Comparison of ENCODE assay signal across 30 mouse cellular contexts in the genomic region with DNA sequence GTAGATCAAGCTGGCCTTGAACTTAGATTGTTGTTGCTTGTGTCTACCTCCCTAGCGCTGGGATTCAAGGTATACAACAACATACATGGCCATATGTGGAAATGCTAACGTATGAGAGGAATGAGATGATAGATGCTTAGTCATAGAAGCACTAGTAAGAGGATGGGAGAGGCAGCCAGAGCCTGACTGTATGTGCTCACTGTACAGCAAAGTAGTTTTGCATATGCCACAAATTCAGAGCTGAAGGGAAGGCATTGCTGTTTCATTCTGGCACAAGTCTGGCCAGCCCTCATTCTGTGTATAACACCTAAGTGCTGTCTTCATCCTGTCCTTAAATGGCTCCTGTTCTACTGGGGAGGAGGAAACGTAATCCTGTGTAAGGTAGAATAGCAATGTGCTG. TPM values are rescaled to one million over a fixed set of nuclear protein-coding genes. Genes with fewer than 3 reads are reported as not detected.
DNase-seq lines count a peak whose midpoint lies in the region; ATAC-seq and TF ChIP-seq lines count a peak whose summit lies in the region.
"Had no signal": no experiment of that assay in that cellular context is flagged by ENCODE, and none has a peak within 500 bp of the region (broad histone marks: within the 10 kb centered on the region; RNA-seq: fewer than 3 reads in every experiment).

No protein-coding gene starts in this region.

- no peak for ATAC-seq in megakaryocyte, adult 5-6 weeks (ENCODE audit: poor library complexity, severe bottlenecking)
- no peak for ATAC-seq in stomach, embryonic 15.5 days (ENCODE audit: insufficient read depth, low FRiP score, low read depth)
- ATAC-seq: forebrain, embryonic 14.5 days; midbrain, embryonic 16.5 days had no signal

- no peak for TF ChIP-seq POLR2A in cerebellum, adult 2 months (IDR thresholded peaks at IDR 0.05; ENCODE audit: borderline replicate concordance, insufficient read depth, low read length)
- TF ChIP-seq POLR2A in cortical plate, adult 2 months (IDR thresholded peaks at IDR 0.05; ENCODE audit: extremely low read depth, insufficient read depth, low read length) = no peak

- 0 out of 2 replicates have a peak overlapping the region, but pooled peaks have one; percentile 40 for H3K27ac ChIP-seq in cerebellum, adult 2 months (ENCODE audit: insufficient read depth, low read length)
- H3K27ac ChIP-seq in cortical plate, adult 2 months (ENCODE audit: insufficient read depth, low read length) = peak overlapping the region; percentile 76
- H3K27ac ChIP-seq in stomach, embryonic 15.5 days = 0 out of 2 replicates have a peak overlapping the region, but pooled peaks have one; percentile 52

- H3K9me3 ChIP-seq in megakaryocyte, embryonic 14.5 days = no peaks in the 10 kb centered on the region
- no peaks in the 10 kb centered on the region for H3K9me3 ChIP-seq in stomach, embryonic 15.5 days

- no peaks in the 10 kb centered on the region for H3K27me3 ChIP-seq in cerebellum, adult 2 months (ENCODE audit: control insufficient read depth, insufficient read depth, low read length)
- H3K27me3 ChIP-seq in megakaryocyte, embryonic 14.5 days (replicated peaks) = no peaks in the 10 kb centered on the region
- H3K27me3 ChIP-seq in stomach, embryonic 15.5 days (replicated peaks) = no peaks in the 10 kb centered on the region

- no peak overlapping the region for H3K4me3 ChIP-seq in cerebellum, adult 2 months (replicated peaks; ENCODE audit: insufficient read depth, low read depth, low read length)
- H3K4me3 ChIP-seq in megakaryocyte, embryonic 14.5 days (replicated peaks) = peak overlapping the region; percentile 62
- no peak overlapping the region for H3K4me3 ChIP-seq in cortical plate, adult 2 months (ENCODE audit: insufficient read depth, low read length)
- no peak overlapping the region for H3K4me3 ChIP-seq in stomach, embryonic 15.5 days (replicated peaks)
- H3K4me3 ChIP-seq: erythroblast, embryonic 14.5 days had no signal

- peaks cover 21% of the 10 kb centered on the region for H3K4me1 ChIP-seq in cerebellum, adult 2 months (ENCODE audit: control insufficient read depth, insufficient read depth, low read length)
- H3K4me1 ChIP-seq in megakaryocyte, embryonic 14.5 days = peaks cover 98% of the 10 kb centered on the region
- H3K4me1 ChIP-seq in cortical plate, adult 2 months (ENCODE audit: control insufficient read depth, insufficient read depth, low read length) = peaks cover 32% of the 10 kb centered on the region
- H3K4me1 ChIP-seq in stomach, embryonic 15.5 days = peaks cover 36% of the 10 kb centered on the region

- no peak for DNase-seq in cerebellum, adult 2 months
- no peak for DNase-seq in cerebellum, postnatal 4 days (ENCODE audit: low spot score in 2 of 2)
- no peak for DNase-seq in cerebellum, adult 11-12 months
- DNase-seq in urinary bladder, postnatal 4 days (ENCODE audit: low spot score in 2 of 2) = no peak
- DNase-seq: cerebellum, adult 11 months; cerebellum, postnatal 36 days; heart, postnatal 10 days; kidney, adult 2 months; kidney, postnatal 25 days; layer of hippocampus, adult 9-11 months; lung, postnatal 10 days; retina, postnatal 1 day; thymus, postnatal 4 days had no signal

- TF ChIP-seq CTCF in cerebellum, adult 2 months (IDR thresholded peaks at IDR 0.05; ENCODE audit: borderline replicate concordance, insufficient read depth, low read depth, low read length) = no peak
- TF ChIP-seq CTCF in cortical plate, adult 2 months (IDR thresholded peaks at IDR 0.05; ENCODE audit: extremely low read depth, insufficient read depth, low read length) = no peak

- H3K36me3 ChIP-seq in megakaryocyte, embryonic 14.5 days (replicated peaks; ENCODE audit: low read length) = peaks cover 68% of the 10 kb centered on the region
- no peaks in the 10 kb centered on the region for H3K36me3 ChIP-seq in stomach, embryonic 15.5 days

- 81% methylated on average over 3 of the region's 3 CpGs for WGBS in cerebellum, adult 2 months
- 78% methylated on average over 3 of the region's 3 CpGs for WGBS in stomach, embryonic 15.5 days

- no peak overlapping the region for H3K4me2 ChIP-seq in stomach, embryonic 15.5 days
- H3K4me2 ChIP-seq: heart, embryonic 11.5 days had no signal

- no peak overlapping the region for H3K9ac ChIP-seq in stomach, embryonic 15.5 days

RNA-seq across cellular contexts. Expression of gene Mink1, which starts 23.6 kb away (rescaled TPM):
- polyA plus RNA-seq in cerebellum, adult 2 months (2012; rRNA removed) = 222 and 224 TPM in 2 replicates
- 122 and 129 TPM in 2 replicates for polyA plus RNA-seq in megakaryocyte, embryonic 14.5 days (2012; ENCODE audit: insufficient read depth, low replicate concordance)
- 20.6 and 21.3 TPM in 2 replicates for total RNA-seq in megakaryocyte, adult 5-6 weeks (2015)
- 12.7 and 17.5 TPM in 2 replicates for total RNA-seq in megakaryocyte, adult 5-6 weeks (2017)
- polyA plus RNA-seq in cortical plate, adult 2 months (2012; rRNA removed) = 318 and 325 TPM in 2 replicates
- 14.9 and 15.9 TPM in 2 replicates for polyA plus RNA-seq in stomach, embryonic 15.5 days (2015; fragmentation: Nextera tagmentation; extraction: Ambion mirVana)

RNA-seq across cellular contexts. Expression of gene 4930544D05Rik, which starts 29.4 kb away (rescaled TPM):
- not detected in 2 replicates for polyA plus RNA-seq in cerebellum, adult 2 months (2012; rRNA removed)
- not detected in 2 replicates for polyA plus RNA-seq in megakaryocyte, embryonic 14.5 days (2012; ENCODE audit: insufficient read depth, low replicate concordance)
- total RNA-seq in megakaryocyte, adult 5-6 weeks (2015) = not detected in 2 replicates
- total RNA-seq in megakaryocyte, adult 5-6 weeks (2017) = not detected in 2 replicates
- not detected in 2 replicates for polyA plus RNA-seq in cortical plate, adult 2 months (2012; rRNA removed)
- polyA plus RNA-seq in stomach, embryonic 15.5 days (2015; fragmentation: Nextera tagmentation; extraction: Ambion mirVana) = 0.23 TPM in 1 of 2 replicates, not detected in the other
- total RNA-seq: adrenal gland, adult 18-20 months; gastrocnemius, postnatal 4 days; heart, postnatal 10 days; megakaryocyte progenitor cell, adult 5-6 weeks had no signal
- polyA plus RNA-seq: brain, embryonic 14.5 days; embryonic facial prominence, embryonic 11.5 days; erythroblast, embryonic 14.5 days; forebrain, embryonic 14.5 days; heart, embryonic 11.5 days; hindbrain, embryonic 11.5 days; kidney, adult 2 months; limb, embryonic 14.5 days; liver, embryonic 16.5 days; midbrain, embryonic 16.5 days had no signal

RNA-seq across cellular contexts. Expression of gene Chrne, which starts 32.8 kb away (rescaled TPM):
- 0.10 and 0.25 TPM in 2 replicates for polyA plus RNA-seq in cerebellum, adult 2 months (2012; rRNA removed)
- polyA plus RNA-seq in megakaryocyte, embryonic 14.5 days (2012; ENCODE audit: insufficient read depth, low replicate concordance) = 0.83 TPM in 1 of 2 replicates, not detected in the other
- total RNA-seq in megakaryocyte, adult 5-6 weeks (2015) = 0.36 TPM in 1 of 2 replicates, not detected in the other
- total RNA-seq in megakaryocyte, adult 5-6 weeks (2017) = 0.41 and 1.2 TPM in 2 replicates
- 0.19 and 0.27 TPM in 2 replicates for polyA plus RNA-seq in cortical plate, adult 2 months (2012; rRNA removed)
- not detected in 2 replicates for polyA plus RNA-seq in stomach, embryonic 15.5 days (2015; fragmentation: Nextera tagmentation; extraction: Ambion mirVana)
- total RNA-seq: heart, postnatal 10 days had no signal
- polyA plus RNA-seq: embryonic facial prominence, embryonic 11.5 days; forebrain, embryonic 14.5 days; heart, embryonic 11.5 days; hindbrain, embryonic 11.5 days; liver, embryonic 16.5 days; midbrain, embryonic 16.5 days had no signal

RNA-seq across cellular contexts. Expression of gene Pld2, which starts 46.4 kb away (rescaled TPM):
- polyA plus RNA-seq in cerebellum, adult 2 months (2012; rRNA removed) = 19.2 and 21.3 TPM in 2 replicates
- polyA plus RNA-seq in megakaryocyte, embryonic 14.5 days (2012; ENCODE audit: insufficient read depth, low replicate concordance) = 1.1 TPM in 1 of 2 replicates, not detected in the other
- 6.3 and 6.5 TPM in 2 replicates for total RNA-seq in megakaryocyte, adult 5-6 weeks (2015)
- 7.3 and 11.1 TPM in 2 replicates for total RNA-seq in megakaryocyte, adult 5-6 weeks (2017)
- polyA plus RNA-seq in cortical plate, adult 2 months (2012; rRNA removed) = 21.4 and 24.4 TPM in 2 replicates
- 12.9 and 13.7 TPM in 2 replicates for polyA plus RNA-seq in stomach, embryonic 15.5 days (2015; fragmentation: Nextera tagmentation; extraction: Ambion mirVana)

RNA-seq across cellular contexts. Expression of gene Gp1ba, which starts 52.7 kb away (rescaled TPM):
- polyA plus RNA-seq in cerebellum, adult 2 months (2012; rRNA removed) = not detected in 2 replicates
- 898 and 1,061 TPM in 2 replicates for polyA plus RNA-seq in megakaryocyte, embryonic 14.5 days (2012; ENCODE audit: insufficient read depth, low replicate concordance)
- 0.20 and 0.23 TPM in 2 replicates for total RNA-seq in megakaryocyte, adult 5-6 weeks (2015)
- 0.04 TPM in 1 of 2 replicates, not detected in the other for total RNA-seq in megakaryocyte, adult 5-6 weeks (2017)
- not detected in 2 replicates for polyA plus RNA-seq in cortical plate, adult 2 months (2012; rRNA removed)
- 0.09 and 0.19 TPM in 2 replicates for polyA plus RNA-seq in stomach, embryonic 15.5 days (2015; fragmentation: Nextera tagmentation; extraction: Ambion mirVana)
- total RNA-seq: left cerebral cortex, postnatal 10 days had no signal
